Mouse (Mus musculus): ENCODE results near the gene Lix1l.

The Lix1l gene

DNA sequence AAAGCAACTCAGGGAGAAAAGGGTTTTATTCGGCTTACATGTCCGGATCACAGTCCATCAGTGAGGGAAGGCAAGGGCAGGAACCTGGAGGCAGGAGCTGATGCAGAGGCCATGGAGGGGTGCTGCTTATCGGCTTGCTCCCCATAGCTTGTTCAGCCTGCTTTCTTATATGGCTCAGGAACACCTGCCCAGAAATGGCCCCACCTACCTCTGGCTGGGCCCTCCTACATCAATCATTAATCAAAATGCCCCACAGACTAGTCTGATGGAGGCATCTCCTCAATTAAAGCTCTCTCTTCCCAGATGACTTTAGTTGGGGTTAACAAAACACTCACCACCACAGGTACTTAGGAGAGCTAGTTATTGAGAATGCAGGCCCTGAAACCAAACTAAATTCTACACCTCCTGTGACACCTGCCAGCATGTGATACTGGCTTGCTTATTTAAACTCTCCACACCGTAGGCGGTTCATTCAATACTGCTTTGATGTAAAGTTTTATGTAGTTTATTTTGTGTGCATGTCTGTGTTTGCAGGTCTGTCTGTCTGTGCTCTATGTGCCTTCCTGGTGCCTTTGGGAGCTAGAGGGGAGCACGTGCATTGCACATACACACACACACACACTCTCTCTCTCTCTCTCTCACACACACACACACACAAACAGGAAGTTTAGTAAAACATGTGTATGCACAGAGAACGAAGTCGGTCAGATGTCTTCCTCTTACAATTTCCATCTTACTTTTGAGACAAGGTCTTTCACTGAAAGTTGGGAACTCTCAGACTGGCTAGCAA lies 34.1 kb upstream of the Lix1l start:
- no peak for DNase-seq

DNA sequence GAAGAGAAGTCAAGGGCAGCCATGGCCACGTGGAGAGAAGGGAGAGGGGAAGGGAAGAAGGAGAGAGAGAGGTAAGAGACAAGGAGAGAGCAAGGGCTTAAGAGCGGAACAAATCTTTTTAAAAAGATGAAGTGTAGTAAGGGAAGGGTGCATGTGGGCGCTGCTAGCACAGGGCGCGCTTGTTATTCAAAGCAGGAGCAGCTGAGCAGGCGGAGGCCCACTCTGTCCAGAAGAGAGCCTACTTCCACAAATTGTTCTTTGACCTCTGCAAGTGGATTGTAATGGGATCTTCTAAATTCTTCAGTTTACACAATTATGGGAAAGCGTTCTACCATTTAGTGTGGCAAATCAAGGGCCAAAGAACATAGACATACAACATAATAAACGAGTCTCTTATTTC lies 32.3 kb upstream of the Lix1l start:
- peak; percentile 54 for DNase-seq

DNA sequence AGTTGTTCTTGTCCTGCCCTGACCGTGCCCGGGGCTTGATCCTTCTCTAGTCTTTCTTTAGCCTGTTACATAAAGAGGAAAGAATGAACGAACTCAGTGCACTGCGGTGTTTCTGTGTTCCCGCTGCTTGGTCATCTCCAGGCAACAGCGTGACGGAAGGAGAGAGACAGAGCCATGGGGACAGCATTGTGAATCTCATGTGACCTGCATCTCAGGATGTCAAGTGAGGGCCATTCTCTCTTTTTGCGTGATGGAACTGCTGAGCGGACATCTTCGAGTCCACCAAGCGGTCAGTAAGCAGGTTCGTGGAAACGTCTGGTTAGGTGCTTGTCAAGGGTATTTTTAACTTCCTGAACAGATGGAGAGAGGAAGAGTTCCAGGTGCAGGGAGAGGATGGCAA lies 31.4 kb upstream of the Lix1l start:
- DNase-seq, result no peak

DNA sequence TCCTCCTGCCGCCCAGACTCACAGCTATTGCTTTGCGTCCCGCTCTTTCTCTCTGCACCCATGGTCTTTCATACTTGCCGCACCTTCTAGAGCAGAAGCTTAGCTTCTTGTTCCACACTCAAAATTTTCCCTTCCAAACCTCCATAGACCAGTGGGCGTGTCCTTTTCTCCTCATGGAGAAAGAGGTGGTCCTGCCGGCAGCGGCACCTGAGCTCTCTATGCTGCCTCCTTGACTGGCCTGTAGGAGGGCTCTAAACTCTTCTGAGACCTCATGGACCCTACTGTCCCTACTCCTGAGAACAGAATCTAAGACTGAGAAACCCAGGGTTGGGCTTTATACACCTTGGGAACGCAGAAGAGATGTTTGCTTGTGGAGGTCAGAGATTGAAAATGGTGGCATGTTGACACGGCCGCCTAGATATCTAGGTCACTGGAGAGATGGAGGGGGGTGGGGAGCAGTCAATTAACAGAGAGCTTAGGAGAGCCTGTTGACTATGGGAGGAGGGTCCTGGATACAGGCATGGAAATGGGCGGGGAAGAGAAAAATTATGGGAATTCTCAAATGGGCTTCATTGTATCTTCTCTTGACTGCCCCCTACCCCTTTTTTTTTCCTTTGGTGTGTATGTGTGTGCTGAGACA lies 30.9 kb upstream of the Lix1l start:
- no peak for DNase-seq

DNA sequence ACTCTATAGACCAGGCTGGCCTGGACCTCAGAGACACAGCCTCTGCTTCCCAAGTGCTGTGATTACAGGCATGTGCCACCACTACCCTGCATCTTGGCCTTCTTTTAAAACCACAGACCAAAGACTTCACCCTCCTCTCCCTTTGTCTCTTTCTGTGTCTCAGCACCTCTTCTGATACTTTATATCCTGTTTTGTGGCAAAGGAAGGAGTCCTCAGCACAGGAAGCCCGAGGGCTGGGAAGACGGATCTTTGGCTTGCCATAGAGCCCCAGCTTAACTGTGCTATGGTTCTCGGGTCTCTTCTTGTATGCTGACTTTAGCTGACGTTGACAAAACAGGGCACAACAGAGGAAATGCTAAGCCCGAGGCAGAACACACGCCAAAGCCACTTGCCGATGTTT lies 30.3 kb upstream of the Lix1l start:
- no peak for DNase-seq

DNA sequence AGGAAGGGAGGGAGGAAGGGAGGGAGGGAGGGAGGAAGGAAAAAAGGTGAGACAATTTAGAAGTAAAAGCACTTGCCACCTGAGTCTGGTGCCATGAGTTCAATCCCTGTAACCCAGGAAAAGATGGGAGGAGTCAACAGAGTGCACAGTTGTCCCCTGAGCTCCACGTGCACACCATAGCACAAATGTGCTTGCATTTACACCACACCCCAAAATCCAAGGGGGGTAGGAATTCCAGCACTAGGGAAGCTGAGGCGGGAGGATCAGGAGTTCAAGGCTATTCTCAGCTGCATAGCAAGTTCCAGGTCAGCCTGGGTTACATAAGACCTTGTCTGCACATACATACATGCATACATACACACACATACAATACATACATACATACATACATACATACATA lies 29.6 kb upstream of the Lix1l start:
- DNase-seq, result no peak

DNA sequence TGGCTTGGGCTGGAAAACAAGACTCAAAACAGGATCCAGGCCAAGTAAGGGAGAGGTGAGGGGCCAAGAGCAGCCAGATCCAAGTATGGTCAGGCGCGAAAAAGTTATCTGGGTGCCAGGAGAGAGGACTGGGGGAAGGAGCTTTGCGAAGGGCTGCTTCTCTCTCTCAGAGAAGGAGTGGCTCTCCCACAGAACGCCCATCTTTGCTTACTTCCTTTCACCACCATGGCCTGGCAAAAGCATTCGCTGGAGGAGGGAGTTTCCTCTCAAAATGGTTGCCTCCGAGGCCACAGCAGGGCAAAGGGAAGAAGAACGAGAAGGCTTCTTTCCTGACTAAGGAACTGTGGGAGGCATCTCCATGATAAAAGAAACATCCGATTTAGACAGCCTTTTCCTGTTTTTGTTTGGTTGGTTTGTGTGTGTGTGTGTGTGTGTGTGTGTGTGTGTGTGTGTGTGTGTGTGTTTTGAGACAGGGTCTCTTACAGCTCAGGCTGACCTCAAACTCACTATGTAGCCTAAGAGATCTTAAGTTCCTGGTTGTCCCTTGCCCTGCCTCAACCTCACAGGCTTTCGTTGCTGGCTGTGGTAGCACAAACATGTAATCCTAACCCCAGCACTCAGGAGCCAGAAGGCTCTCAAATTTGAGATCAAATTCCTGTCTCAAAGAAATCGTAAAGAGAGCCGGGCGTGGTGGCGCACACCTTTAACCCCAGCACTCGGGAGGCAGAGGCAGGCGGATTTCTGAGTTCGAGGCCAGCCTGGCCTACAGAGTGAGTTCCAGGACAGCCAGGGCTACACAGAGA lies 28.9 kb upstream of the Lix1l start:
- peak; percentile 77 for DNase-seq

DNA sequence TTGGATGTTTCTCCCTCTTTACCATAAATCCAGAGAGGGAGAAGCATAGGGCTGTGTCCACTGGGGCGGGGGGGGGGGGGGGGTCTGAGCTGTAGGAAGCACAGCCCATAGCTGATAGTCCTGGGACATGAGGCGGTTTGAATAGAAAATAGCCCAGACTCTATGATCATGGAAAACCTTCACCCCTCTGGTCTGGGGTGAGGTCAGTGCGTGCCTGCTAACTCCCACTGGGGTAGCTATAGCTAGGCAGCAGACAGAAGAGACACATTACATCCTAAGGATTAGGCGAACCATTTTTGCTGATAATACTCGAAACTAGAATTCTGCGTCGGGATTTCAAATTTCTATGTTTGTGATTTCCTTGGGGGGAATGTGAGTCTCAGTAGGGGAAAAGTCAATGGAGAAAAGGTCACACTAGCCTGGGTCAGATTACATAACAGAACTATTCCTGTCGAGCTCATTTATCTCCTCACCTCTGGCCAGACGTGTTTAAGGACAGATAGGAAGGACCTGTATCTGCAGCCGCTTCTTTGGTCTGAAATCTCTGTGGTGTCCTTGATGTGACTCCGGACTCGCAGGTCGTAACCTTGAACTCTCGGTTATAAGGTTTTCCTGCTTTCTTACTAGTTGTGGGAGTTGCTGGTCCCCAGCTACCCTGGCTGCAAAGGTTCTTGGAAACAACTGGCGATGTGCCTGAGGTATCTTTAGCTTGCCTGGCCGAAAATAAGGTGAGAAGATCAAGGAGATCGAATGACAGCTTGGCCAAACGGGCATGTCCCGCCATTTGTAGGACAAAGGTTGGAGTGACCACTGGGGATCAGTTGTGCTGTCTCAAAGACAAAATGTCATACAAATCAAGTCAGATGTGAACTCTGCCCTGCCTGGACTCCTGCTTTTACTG lies 27.1 kb upstream of the Lix1l start:
- DNase-seq, result no peak

DNA sequence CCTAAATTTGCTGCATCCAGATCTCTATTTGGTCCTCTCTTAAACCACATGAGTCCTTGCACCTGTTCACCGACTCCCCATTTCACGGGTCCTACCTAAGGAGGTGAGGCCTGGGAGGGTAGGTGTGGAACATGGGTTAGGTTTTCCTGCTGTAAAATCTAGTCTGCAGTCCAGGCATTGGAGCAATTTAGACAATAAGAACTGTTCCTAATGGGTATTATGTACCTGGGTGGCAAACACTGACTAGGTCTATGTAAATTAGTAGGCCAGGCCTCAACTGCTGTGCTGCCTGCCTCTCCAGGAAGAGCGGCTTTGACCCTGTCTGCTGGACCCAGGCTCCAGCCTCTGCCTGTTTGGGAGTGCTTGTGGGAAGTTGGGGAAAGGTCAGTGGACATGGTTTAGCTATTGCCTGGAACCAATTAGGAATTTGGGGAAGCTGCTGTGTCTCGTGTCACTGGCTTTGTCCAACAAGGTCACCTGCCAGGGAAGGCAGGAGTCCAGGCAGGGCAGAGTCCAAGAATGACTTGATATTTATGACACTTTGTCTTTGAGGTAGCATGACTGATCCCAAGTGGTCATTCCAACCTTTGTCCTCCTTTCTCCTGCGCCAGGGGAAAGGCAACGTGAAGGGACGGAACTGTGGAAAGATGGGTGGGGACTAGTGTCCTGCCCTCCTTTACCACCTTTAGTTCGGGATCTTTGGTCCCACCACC lies 25.5 kb upstream of the Lix1l start:
- peak; percentile 35 for DNase-seq

DNA sequence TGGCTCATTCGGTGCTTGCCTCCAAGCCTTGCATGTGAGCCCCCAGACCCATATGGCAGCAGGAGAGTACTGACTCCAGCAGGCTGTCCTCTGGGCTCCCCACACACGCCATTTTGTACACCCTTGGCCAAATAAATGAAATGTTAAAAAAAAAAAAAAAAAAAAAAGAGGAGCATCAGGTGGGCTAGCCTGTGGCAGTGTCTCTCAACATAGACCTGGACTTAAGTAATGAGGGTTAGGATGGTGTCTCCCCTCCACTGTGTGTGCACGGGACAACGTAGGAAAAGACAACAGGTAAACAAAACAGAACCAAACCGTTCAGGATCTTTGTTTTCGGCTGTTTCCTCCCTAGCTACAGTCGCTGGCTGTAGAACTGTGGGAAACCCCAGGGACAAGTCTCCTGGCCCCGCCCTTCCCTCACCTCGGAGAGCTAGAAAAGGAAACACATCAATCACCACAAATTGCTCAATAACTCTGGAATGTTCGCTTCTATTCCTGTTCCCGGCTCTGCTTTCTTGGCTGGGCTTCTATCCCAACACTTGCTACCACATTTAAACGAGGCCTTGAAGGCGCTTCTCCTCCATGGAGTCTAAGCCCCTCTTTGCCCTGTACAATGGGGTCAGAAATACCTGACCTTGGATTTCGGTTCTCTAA lies 24.8 kb upstream of the Lix1l start:
- peak; percentile 96 for DNase-seq

DNA sequence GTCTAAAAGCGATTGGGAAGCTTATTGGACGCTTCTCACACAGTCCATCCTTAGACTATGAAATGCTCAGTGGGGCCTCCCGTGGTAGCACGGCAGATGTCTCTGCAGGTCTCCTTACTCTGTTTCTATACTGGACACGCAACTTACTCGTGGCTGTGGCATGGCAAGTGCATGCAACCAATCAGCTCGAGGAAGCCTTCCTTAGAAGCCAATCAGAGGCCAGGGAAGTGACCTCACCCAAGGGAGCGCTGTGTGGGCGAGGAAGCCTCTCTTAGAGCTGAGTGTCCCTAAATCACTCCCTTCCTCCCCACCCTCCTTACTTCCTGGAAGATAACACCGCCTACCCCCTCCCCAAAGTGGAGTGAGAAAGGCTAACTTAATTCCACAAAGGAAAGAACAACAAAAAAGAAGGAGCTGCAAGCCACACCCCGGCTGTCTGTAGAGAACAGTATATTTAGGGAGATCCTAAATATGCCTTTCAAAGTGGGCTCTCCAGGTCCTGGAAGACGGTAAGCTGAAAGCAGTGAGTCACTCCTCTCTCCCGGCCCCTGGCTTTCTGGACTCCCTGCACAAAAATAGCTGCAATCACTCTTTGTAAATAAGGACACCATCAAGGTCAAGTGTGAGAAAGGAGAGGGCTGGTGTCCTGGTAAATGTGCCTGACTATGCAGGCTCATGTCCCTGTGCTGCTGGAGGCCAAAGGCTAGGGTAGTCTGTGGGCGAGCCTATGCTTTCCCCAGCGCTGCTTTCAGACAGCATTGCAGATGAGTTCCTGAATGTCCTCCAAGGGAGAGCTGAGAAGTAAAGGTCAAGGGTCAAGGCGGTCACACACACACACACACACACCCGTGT lies 24.0 kb upstream of the Lix1l start, which contains the start of gene Gm16253:
Gene Gm16253, plus strand, starts transcription at position 295 of the 852 bp plus-strand sequence.
- DNase-seq, result peak; percentile 98

DNA sequence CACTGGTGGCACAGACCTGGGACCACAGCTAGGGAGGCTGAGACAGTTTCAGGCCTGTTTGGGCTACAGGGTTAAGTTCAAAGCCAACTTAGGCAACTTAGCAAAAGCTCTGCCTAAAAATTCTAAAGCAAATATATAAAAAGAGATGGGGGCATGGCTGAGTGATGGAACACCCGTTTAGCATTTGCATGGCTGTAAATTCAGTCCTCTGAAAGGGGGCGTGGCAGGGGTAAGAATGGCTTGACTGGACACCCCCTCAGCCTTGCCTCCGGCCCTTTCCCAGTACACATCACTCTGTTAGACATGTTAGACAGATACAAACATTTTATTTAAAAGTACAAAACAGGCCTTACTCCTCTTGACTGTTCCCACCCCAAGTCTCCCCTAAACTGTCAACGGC lies 23.4 kb upstream of the Lix1l start:
- peak; percentile 41 for DNase-seq

DNA sequence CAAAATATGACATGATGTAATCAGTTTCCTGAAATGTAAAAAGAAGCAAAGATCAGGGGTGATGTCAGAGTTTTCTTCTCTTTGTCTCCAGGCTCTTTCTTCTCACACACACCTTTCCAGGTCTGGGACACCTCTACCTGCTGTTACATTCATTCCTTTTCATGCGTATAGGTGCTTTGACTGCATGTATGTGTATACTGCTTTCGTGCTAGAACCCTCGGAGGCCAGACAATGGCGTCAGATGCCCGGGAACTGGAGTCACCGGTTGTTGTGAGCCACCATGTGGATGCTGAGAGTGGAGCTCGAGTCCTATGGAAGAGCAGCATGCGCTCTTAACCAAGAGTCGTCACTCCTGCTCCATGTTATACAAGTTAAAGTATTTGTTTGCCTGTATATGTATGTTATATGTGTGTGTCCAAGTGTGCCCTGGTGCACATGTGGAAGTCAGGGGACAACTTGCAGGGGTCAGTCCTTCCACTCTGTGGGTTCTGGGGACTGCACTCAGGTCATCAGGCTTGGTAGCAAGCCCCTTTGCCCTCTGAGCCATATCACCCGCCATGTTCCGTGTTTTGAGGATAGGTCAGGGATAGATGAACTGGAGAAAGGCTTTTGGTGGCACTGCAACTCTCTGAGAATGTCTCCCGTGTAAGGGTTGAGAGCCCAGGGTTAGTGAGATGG lies 22.2 kb upstream of the Lix1l start:
- no peak for DNase-seq

DNA sequence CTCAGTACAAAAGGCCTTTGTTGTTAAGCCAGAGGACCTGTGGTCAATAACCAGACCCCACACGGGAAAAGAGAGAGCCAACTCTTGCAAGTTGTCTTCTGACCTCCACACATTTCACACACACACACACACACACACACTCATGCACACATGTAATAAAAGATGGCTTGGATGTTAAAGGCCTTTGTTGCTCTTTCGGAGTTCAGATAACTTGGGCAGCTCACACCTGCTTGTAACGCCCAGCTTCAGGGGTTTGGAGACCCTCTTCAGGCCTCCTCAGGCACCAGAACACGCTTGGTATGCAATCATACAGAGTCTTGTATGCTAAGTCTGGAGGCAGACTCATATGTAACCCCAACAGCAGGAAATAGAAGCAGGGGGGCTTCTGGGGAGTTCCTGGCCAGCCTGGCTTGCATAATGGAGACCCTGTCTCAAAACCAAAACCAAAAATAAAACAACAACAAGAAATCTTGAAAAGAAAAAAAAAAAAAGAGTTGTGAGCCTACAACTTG lies 21.7 kb upstream of the Lix1l start:
- DNase-seq, result no peak

DNA sequence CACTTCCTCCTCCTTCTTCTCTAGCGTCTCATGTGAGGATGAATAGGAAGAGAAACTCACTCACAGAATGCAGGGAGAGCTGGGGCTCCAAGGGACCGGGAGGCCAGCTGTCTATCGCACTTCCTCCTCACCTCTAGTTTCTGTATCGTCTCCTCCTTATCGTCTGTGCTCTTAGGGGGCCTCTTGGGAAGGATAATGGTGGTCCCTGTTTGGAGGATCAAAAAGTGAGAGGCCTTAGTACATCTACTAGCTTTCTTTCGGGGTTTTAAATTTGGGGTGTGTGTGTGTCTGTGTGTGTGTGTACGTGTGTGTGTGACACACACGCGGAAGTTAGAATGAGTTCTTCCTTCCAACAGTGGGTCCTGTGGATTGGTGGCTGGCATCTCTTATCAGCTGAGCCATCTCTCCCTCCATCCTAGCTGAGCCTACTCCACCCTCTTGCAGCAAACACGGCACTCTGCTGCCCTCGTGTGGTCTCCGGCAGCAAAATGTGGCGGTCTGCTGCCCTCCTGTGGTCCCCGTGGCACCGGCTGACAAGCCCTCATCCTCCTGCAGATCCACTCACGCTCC lies 21.0 kb upstream of the Lix1l start:
- peak; percentile 94 for DNase-seq

DNA sequence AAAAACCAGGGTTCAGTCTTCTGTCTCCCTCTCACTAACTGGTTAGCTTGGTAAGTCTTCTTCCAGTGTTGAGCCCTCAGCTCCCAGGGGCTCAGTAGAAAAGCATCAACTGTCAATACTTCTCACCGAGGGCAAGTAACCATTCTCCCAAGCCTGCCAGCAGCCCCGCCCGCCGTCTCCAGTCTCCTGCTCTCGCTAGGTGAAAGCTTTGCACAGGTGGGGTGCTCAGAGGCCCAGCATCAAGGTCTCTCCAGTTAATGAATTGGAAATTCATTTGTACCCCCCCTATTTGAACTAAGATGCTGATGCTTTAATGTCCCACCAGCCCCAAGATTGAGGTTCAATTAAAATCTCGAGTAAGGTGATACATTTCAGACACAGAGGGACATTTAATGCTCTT lies 19.8 kb upstream of the Lix1l start:
- DNase-seq, result no peak

DNA sequence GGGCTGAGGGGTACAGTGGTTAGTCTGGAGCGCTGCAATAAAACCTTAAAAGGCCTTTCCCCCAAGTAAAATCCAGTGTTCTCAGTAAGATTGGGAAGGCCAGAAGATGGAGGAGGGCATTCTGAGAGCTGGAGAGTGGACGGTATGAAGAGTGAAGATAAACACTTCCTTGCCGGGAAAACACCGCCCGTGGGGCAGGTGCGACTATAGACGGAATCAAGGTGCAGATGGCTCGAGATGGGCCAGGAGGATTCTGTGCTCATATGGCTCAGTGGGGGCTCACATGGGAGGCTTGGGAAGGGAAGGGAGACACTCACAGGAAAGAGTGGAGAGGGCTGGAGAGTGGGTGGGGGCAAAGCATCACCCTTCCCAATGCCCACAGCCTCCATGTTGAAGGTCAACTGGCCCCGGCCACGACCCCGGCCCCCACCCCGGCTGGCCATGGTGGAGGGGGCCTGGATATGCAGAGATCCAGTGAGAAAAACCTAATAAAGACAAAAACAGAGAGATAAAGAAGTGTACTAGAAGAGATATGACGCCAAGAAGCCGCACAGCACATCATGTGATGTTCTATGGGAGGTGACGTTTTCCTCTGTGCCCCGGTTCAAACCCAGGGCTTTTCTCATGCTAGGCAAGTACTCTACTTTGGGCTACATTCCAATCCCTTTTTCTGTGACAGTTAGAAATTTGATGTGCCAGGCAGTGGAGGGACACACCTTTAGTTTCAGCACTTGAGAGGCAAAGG lies 19.0 kb upstream of the Lix1l start:
- DNase-seq, result no peak

DNA sequence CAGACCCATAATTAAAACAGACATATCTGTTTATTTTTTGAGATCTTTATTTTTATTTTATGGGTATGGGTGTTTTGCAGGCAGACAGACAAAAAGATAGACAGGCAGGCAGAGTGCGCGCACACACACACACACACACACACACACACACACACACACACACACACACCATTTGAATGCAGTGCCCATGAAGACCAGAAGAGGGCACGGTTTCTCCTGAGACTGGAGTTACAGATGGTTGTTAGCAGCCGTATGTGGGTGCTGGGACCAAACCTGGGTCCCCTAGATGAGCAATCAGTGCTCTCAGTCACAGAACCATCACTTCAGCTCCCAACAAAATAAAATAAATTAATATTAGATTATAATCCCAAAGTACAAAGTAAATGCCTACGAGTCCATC lies 17.6 kb upstream of the Lix1l start:
- no peak for DNase-seq

DNA sequence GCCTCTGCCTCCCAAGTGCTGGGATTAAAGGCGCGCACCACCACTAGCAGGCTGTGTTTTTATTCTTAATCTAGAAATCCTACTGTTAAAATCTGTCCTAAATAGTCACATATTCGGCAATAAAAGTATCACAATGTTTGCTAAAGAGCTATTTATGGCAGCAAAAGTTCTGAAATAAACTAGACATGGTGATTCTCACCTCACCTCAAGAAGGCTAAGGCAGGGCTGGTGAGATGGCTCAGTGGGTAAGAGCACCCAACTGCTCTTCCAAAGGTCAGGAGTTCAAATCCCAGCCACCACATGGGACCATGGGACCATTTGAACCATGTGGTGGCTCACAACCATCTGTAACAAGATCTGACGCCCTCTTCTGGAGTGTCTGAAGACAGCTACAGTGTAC lies 10.3 kb upstream of the Lix1l start:
- DNase-seq, result no peak

Data from lung, postnatal 36 days (tissue).